Mouse (Mus musculus): ENCODE results near the gene Sh3pxd2b. TPM values are rescaled to one million over a fixed set of nuclear protein-coding genes. Genes with fewer than 3 reads are reported as not detected.

The Sh3pxd2b gene
- total RNA-seq, 2 experiments from 2014 or later = 14.9 to 17.2 TPM

GRCm38 (mm10) chr11:32373266-32374026 lies 25.8 kb downstream of the Sh3pxd2b start:
- DNase-seq = no peak

GRCm38 (mm10) chr11:32374027-32374589 lies 26.5 kb downstream of the Sh3pxd2b start:
- peak; percentile 48 for DNase-seq

GRCm38 (mm10) chr11:32375104-32375535 lies 27.5 kb downstream of the Sh3pxd2b start:
- peak; percentile 55 for DNase-seq

GRCm38 (mm10) chr11:32376086-32376485 lies 28.5 kb downstream of the Sh3pxd2b start:
- no peak for DNase-seq

- DNase-seq = no peak
Measured at GRCm38 (mm10) chr11:32379910-32380309, 32.3 kb downstream of the Sh3pxd2b start.

GRCm38 (mm10) chr11:32383341-32384134 lies 35.9 kb downstream of the Sh3pxd2b start:
- peak; percentile 61 for DNase-seq

GRCm38 (mm10) chr11:32384135-32384801 lies 36.6 kb downstream of the Sh3pxd2b start:
- no peak for DNase-seq

- DNase-seq = no peak
Measured at GRCm38 (mm10) chr11:32386043-32386442, 38.4 kb downstream of the Sh3pxd2b start.

GRCm38 (mm10) chr11:32388064-32388463 lies 40.4 kb downstream of the Sh3pxd2b start:
- no peak for DNase-seq

GRCm38 (mm10) chr11:32393095-32393494 lies 45.5 kb downstream of the Sh3pxd2b start:
- no peak for DNase-seq

GRCm38 (mm10) chr11:32395791-32396190 lies 48.2 kb downstream of the Sh3pxd2b start:
- DNase-seq = no peak

- DNase-seq = no peak
Measured at GRCm38 (mm10) chr11:32398446-32398845, 50.8 kb downstream of the Sh3pxd2b start.

GRCm38 (mm10) chr11:32399261-32399660 lies 51.6 kb downstream of the Sh3pxd2b start:
- no peak for DNase-seq

- DNase-seq = peak; percentile 56
Measured at GRCm38 (mm10) chr11:32402712-32403111, 55.1 kb downstream of the Sh3pxd2b start.

GRCm38 (mm10) chr11:32404708-32405107 lies 57.1 kb downstream of the Sh3pxd2b start:
- no peak for DNase-seq

GRCm38 (mm10) chr11:32407863-32408262 lies 60.2 kb downstream of the Sh3pxd2b start:
- DNase-seq = no peak

GRCm38 (mm10) chr11:32409052-32409451 lies 61.4 kb downstream of the Sh3pxd2b start:
- no peak for DNase-seq

GRCm38 (mm10) chr11:32409823-32410562 lies 62.4 kb downstream of the Sh3pxd2b start:
- no peak for DNase-seq

GRCm38 (mm10) chr11:32420001-32420400 lies 72.4 kb downstream of the Sh3pxd2b start:
- DNase-seq = no peak

GRCm38 (mm10) chr11:32423311-32423710 lies 75.7 kb downstream of the Sh3pxd2b start:
- no peak for DNase-seq

GRCm38 (mm10) chr11:32424600-32424999 lies 77.0 kb downstream of the Sh3pxd2b start:
- DNase-seq = no peak

All from adrenal gland, postnatal 10 days (tissue).